Mouse (Mus musculus): ENCODE data around the gene Pakap.

The Pakap gene

DNA sequence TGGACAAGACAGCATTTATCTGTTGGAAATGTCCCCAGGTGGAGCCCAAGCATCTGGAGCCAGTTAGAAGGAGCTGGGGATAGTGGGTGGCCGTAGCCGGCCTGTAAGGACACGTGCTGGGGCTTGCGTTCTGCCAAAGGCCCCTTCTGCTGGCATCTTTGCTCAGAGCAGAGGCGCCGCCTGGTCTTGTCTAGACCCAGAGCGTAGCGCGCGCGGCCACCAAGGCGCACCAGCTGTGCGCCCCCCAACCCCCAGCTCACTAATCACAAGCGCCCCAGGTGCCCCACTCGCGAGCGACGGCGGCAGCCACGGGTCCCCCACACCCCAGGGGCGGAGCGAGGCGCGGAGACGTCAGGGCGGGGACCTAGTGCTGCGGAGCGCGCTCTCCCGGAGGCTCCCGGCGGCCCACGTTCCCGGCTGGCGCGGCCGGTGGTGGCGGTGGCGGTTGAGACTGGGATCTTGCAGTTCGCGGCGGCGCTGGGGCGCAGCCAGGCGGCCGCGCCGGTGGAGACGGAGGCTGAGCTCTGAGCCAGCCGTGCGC is at the start of gene Pakap:
Pakap (plus strand) TSS at position 514 of the 541 bp plus-strand sequence.
- peak; percentile 77 for DNase-seq

DNA sequence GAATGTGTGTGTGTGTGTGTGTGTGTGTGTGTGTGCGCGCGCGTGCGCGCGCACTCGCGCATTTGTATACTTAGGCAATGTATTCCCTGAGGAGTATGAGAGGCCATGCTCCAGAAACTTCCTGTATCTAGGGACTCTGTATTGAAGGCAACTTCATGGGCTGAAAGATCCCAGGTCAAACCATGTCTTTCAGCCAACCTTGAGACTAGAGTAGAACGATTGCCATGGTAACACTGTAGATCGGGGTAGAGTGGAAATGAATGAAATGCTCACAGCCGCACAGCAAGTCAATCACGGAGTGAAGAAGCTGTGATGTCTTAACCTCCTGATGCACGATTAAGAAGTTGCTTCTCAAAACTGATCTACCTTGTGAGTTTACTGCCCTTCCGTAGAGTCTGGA is 44.5 kb upstream of the Pakap start:
- no peak for DNase-seq

DNA sequence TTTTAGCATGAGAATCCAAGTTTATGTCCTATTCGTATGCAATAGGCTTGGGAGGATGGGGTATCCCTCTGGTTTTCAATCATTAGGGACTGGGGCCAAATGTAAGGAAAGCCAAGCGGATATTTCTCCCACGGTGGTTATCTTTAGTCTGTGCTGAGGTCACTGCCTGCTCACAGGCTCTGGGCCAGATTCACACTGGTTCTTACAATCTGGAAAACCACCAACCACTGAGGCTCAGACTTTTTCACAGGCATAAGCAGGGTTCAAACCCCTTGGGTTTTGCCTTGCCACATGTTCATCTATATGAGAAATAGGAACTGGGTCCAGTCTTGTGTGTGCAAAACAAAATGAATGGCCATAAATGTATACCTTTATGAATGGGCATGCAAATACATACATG is 43.5 kb upstream of the Pakap start:
- DNase-seq: no peak

DNA sequence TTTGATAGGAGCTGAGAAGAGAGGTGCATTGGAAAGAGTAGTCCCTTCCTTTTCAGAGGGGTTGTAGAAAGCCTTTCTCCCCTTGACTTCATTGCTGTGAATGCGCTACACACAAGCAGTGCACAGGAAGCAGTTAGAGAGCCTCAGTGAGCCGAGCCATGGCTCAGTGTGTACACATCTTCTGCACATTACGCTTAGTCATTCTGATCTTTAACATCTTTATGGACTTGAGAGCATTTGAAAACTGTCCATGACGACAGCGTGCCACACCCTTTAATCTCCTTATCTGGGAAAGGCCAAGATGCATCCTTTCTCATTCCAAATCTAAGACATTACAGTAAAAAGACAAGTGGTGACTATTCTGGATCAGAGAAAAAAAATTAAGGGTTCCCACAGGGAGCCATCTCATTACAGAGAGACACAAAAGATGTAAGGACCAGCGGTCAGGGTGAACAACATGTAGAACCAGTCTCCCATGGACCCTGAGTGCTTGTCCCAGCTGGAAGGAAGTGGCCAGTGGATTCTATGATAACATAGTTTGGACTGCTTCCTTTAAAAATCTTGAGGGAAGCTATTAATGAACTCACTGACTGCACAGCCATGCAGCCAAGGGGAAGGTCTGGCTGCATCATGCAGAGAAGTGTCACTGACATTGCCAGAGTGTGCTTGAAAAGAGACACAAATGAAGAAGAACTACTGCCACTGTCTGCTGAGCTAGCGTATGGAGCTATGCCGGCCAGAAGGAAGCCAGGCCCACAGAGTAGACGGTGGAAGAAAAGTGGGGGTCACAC is 42.6 kb upstream of the Pakap start:
- no peak for DNase-seq

DNA sequence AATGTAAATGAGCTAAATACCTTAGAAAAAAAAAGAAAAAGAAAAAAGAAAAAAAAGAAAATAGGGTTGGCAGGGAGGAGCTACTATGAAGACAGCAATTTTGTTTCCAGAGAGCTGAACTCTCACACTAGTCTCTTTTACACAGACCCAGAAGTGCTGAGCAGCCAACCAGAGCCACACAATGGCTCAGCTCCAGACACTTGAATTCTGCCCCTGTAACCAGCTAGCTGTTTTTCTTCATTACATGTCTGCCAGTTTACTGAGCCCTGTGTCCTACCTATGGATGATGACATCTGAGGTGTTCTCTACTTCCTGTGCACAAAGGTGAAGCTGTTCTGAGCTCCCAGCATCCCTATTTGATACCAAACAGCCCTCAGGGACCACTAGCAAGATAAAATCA is 39.7 kb upstream of the Pakap start:
- no peak for DNase-seq

DNA sequence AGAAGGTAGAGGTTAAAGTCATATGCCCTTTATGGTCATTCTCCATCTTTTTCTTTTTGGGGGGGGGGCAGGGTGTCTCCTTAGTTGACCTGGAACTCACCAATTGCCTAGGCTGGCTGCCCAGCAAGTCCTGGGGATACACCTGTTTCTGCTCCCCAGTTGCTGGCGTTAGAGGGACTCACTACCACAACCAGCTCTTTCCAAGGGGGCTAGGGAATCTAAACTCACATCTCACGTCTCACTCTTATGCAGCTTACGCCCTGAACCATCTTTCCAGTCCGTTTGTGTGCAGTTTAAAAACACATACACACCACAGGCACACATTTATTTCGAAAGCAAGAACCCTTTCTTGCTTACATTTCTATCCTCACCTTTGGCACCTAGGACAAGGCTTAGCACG is 34.3 kb upstream of the Pakap start:
- no peak for DNase-seq

DNA sequence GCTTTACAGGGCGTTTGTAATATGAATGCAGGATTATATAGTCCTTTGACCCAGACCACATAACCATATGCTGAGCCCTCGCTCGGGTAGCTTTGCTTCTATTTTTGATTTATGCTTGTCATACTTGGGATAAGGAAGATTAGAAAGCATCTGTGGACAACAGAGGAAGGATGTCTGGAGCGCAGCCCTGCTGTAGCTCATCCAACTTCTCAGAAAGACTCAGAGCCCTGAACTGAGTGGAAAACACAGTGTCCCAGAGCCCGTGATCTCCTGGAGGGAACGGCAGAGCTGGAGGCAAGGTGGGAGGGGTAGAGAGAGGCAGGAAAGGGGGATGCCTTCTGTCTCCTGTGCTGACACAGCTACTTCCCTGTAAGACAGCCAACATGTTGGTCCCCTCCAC is 33.7 kb upstream of the Pakap start:
- no peak for DNase-seq

DNA sequence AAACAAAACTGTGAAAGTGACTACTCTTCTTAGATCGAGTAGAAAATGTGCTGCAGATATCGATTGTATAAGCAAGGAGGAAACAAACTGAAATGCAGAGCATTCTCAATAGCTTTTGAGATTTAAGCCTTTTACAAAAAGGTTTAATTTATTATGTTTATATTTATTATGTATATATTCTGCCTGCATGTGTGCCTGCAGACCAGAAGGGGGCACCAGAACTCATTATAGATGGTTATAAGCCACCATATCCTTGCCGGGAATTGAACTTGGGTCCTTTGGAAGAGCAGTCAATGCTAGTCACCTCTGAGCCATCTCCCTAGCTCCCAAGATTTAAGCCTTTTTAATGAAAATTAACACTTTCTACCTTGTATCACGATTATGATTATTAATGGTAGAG is 32.9 kb upstream of the Pakap start:
- DNase-seq: no peak

DNA sequence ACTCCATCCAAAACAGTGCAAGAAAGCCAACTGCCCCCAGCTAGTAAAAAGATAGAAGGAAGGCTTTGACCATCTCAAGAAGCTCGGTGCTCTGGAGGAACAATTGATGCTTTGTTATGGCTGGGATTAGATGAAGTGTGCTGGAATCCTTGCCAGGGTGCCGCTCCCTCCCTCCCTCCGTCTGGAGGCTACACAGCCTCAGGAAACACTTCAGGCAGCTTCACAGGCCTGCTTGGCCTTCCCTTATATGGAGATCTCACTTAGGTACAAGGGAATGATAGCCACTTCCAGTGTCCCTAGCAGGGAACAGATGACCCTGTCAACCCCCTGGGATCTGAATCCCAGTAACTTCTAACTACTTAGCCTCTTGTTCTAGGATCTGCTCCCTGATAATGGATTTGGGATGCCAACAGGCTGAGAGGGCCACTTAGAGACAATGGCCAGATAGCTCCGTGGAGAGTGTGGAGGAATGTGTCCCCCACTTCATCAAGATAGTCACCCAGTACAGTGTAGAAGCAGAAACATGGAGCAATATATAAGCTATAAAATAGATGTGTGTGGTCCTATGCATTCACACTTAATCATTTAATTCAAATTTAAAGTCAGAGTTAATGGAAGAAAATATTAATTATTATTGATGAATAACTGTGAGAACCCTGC is 29.8 kb upstream of the Pakap start:
- DNase-seq: no peak

DNA sequence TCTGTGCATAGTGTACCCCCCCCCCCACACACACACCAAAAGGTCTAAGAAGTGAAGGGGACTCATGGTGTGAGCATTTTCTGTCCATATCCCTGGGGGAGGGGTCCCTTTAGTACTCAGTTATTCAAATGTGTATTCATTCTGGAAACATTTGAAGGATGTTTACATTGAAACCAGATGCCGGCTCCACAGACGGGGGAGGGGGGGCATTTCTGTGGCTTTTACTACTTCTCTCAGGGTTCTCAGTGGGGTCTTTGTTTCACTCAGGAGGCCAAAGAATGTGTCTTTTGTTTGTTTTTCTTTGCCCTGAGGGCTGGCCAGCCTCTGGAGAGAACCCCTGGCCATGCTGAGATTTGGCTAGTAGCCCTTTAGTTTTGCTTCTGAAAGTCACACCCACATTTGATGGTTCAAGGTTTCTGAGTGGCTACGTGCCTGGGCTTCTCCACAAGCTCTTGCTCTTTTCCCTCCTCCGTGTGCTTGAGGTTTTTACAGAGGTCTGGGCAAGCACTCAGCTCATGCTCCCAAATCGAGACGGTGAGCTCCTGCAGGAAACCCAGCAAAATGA is 24.2 kb upstream of the Pakap start:
- no peak for DNase-seq

DNA sequence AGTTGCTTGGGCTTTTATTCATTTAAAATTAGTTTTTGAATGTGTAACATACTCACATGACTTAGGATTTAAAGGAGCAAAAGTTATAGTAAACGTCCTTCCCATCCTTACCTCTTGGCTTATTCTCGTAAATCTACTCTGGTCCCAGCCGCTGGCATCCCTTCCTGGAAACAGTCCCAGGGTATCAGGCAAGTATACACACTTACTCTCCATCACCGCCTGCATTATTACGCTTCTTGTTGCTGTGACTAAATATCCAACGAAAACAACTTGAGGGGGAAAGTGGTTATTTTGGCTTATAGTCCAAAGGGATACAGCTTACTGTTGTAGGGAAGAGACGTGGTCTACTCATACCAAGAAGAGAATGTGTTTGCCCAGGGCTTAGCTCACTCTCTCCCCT is 20.2 kb upstream of the Pakap start:
- no peak for DNase-seq

DNA sequence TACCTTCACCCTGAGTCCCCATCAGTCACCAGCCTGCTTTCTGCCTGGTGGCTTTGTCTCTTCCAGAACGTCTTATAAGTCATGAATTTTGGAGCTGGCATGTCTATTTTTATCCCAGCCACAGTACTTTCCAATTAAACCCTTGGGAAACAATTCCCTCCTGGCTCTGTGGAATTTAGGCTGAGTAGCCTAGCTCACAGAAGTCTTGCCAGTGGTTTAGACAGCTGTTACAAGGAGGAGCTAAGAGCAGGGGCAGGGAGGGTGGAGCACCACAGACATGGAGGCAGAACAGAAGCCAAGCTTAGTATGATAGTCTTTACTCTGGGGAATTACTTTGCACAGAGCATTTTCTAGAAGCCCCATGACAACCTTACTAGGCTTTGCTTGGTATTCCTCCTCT is 17.8 kb upstream of the Pakap start:
- DNase-seq: no peak

DNA sequence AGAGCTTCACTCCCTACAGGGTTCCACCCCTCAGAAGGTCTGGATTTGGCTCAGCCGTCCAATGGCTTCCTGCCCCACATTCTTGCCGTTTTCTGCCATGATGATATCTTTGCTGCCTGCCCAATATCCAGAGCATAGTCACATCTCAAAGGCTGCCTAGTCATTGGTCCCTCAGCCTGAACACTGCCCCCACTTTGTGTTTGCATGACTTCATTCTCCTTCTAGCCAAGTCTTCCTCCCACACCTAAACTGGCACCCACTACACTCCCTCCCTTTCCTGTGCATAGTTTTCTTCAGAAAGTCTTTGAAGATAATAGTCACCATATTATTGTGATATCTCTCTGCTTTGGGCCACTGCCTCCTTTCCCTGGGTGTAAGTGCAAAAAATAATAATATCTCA is 10.9 kb upstream of the Pakap start:
- DNase-seq: no peak

DNA sequence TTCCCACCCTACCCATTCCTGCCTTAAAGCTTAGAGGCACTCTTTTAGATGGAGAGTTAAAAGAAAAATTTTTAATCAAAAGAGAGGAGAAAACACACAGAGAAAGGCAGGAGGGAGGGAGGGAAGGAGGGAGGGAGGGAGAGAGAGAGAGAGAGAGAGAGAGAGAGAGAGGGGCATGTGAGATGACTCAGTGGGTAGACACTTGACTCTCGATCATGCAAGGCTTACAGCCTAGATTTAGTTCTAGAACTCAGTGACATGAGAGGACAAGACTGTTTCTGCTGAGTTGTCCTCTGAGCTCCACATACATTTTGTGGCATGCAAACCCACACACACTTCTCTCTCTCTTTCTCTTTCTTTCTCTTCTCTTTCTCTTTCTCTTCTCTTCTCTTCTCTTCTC is 8.5 kb upstream of the Pakap start:
- DNase-seq: no peak

DNA sequence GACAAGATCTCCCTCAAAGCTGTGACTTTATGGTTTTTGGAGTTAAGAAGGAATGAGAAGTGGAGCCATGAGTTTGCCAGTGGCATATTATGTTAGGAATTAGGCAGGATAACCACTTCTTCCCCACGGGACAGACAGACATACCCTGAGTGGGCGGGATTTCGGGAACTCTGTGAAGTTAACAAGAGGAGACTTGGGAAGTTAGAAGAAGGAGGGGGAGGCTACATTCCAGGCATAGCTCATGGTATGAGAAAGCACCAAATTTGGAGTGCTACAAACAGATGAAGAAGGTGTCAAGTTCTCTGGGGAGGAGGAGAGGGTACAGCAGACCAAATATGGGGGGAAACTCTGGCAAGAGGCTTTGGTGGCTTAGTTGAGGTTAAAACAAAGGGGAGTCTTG is 8.0 kb upstream of the Pakap start:
- no peak for DNase-seq

DNA sequence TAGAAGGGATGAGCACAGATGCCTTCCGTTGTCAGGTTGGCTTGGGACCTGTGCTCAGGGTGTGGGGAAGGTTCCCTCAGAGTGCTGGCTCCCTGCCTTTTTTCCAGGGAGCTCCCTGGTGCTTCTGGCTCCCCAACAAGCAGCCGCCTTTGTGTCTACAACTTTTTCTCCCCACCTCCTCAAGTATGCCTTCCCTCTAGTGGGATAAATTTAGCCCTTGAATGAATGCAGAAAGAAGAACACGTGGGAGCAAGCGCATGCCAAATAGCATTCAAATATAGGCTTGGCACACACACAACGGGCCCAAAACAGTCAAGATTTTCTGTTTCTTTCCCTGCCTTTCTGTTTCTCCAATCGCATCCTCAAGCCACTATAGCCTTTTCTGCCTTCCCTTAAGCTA is 6.9 kb upstream of the Pakap start:
- DNase-seq: peak; percentile 55

DNA sequence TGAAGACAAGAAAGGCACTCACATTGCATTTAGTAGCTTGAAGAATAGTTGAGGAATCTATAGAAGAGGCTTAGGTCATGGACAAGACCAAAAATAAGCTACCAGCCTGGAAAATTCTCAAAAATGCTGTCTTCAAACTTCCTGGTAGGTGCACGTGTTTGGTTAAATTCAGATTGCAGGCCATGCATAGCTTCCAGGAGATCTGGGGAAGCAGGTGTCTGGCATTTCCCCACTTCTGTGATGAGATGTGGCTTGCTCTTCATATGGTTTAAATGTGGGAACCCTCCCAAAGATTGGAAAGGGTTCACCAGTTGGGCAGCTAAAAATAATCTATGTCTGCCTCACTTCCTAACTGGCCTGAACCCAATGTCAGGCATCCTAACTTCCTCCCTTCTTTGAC is 2.7 kb upstream of the Pakap start:
- no peak for DNase-seq

DNA sequence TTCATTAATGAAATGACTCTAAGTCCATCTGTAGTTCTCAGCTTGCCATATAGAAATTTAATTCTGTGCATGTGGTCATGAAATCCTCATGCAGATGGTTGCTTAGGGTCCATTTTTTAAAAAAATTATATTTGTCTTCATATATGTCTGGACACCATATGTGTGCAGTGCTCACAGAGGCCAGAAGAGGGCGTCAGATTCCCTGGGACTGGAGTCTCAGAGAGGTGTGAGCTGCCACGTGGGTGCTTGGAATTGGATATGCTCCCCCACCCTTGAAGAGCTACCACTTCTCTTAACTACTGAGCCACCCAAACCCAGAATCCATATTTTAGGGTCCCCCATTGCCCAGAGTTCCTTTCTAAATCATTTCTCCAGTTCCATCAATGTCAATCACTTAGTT is 2.2 kb upstream of the Pakap start:
- DNase-seq: no peak

DNA sequence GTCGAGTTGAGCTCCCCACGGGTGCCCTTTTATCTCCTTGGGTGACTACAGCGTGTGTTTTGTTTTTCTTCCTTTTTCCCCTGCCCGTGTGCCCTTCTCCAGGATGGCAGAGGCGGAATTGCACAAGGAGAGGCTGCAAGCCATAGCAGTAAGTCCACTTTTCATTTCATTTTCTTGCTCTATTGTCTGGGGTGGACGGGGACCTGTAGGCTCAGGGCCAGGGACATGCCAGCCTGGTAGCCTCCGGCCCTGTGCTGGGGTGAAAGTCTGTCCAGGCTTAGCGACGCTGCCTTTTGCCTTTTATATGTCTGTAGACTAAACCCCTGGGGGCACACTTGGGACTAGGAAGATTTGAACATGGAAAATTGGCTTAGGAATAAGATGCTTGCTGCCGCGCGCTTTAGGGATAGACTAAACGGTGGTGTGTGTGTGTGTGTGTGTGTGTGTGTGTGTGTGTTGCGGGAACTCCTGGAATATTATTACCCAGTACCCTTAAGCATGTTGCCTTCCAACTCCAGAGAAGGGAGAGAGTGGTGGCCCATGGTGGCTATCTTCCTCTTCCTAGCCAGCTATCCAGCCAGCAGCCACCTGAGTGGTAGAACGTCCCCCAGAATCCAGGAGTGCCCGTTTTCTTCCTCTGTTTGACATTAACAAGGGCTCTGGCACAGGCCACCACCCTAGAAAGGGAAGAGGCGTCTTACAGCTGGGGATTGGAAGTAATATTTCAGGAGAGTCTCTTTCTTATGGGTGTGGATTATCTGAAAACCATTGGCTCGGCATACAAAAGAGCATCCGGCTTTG is 489 bp downstream of the Pakap start:
- DNase-seq: no peak

DNA sequence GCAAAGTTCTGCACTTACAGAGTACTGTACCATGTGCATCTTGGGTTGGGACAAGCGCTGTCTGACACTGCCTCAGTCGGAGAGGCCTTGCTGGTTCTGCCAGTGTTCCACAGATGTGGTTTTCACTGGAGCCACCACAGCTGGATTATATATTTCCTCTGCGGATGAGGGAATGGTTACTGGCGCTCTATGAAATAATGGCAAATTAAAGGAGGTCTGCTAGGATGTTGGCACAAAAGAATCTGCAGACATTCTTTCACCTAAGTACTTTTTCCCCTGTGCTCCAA is 1.0 kb downstream of the Pakap start:
- DNase-seq: no peak

DNA sequence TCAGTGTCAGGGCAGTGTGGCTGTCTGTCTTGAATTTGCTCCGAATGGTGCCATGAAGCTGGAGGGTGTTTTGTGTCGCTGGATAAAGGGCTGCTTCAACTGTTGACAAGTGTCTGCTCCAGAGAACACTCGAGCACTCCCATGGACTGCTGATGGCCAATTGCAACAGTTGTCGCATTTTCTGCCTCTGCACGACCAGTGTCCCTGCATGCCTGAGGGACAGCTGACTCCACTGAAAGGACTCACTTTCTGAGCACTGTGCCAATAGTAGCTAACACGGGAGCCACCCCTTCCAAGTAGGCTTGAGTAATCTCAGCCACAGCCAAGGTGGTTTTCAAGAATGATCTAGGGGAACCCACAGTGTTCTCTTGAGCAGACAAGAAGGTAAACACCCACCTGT is 1.7 kb downstream of the Pakap start:
- DNase-seq: no peak

DNA sequence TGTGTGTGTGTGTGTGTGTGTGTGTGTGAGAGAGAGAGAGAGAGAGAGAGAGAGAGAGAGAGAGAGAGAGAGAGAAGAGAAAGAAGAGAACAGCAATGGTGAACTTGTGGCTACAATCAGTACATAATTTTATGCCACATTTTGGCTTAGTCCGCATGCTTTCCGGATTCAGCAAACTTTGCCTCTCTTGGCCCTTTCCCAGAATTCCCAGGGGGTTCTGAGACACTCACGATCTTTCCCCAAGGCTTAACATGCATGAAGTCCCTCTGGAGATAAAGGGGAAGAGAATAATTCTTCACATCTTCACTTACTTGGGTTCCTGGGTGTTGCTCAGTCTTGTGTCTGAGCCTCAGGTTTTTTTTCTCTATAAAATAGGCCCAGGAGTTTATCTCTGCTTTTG is 2.2 kb downstream of the Pakap start:
- DNase-seq: no peak

DNA sequence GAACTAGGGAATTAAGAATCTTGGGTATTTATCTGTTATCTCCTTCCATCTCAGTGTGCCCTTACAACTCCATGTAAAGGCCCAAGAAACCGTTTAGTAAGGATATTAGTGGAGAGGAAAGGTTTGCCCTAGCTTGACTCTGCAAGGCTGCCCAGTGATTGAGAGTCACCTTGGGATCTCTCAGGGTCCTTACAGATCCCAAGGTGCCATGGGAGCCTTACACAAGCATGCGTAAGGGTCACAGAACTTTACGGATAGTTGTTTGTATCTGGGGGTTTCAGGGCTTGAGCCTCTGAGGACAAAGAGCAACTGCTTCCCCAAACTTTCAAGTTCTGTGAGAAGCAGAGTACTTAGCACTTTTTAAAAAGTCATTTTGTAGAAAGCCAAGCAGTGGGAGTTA is 6.2 kb downstream of the Pakap start:
- no peak for DNase-seq

DNA sequence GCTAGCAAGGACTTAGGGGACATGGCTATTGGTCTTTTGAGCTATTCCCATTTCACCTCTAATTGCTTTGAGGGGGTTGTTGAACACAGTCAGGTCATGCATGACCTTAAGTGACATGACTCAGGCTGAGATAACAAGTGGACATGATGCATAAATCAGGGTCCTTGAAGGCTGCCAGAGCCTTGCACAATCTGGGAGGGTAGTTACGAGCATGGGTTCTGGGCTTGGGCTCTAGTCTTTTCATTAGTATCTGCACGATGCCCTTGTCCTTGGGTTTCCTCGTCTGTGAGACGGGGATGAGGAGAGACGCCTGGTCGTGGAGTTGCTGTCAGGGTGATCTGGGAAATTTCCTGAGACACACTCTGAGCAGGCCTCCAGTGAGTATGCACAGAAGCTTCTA is 6.7 kb downstream of the Pakap start:
- no peak for DNase-seq

Measured in right cerebral cortex, postnatal 14 days (tissue).